Mouse (Mus musculus) lung, postnatal 4 days (tissue): ENCODE data around the gene Tmem104.
A peak's percentile ranks its signal among the peaks of the same experiment; 100 is the strongest.

Experiments used
- DNase-seq, 2 experiments: peaks; one replicate each; pipeline ENCODE4 v3.0.0; 2021

The Tmem104 gene

GRCm38 (mm10) chr11:115232889-115233288 lies 45.6 kb downstream of the Tmem104 start:
- no peak for DNase-seq

GRCm38 (mm10) chr11:115233526-115234290 lies 46.4 kb downstream of the Tmem104 start:
- peak in 1 of 2 experiments; percentile 61 for DNase-seq

- no peak for DNase-seq
Measured at GRCm38 (mm10) chr11:115234320-115235044, 47.2 kb downstream of the Tmem104 start.

GRCm38 (mm10) chr11:115236570-115236969 lies 49.3 kb downstream of the Tmem104 start:
- DNase-seq = no peak

- no peak for DNase-seq
Measured at GRCm38 (mm10) chr11:115241402-115241801, 54.1 kb downstream of the Tmem104 start.

- no peak for DNase-seq
Measured at GRCm38 (mm10) chr11:115242746-115243145, 55.5 kb downstream of the Tmem104 start.

- no peak for DNase-seq
Measured at GRCm38 (mm10) chr11:115243783-115244182, 56.5 kb downstream of the Tmem104 start.

GRCm38 (mm10) chr11:115244840-115245239 lies 57.6 kb downstream of the Tmem104 start:
- peak; percentile 44 to 80 for DNase-seq

GRCm38 (mm10) chr11:115246386-115246785 lies 59.1 kb downstream of the Tmem104 start:
- no peak for DNase-seq

- no peak for DNase-seq
Measured at GRCm38 (mm10) chr11:115247240-115247639, 60.0 kb downstream of the Tmem104 start.

- DNase-seq = no peak
Measured at GRCm38 (mm10) chr11:115247945-115248344, 60.7 kb downstream of the Tmem104 start.

GRCm38 (mm10) chr11:115249721-115250404 lies 62.6 kb downstream of the Tmem104 start:
- no peak for DNase-seq

GRCm38 (mm10) chr11:115250405-115251090 lies 63.3 kb downstream of the Tmem104 start:
- no peak for DNase-seq

- no peak for DNase-seq
Measured at GRCm38 (mm10) chr11:115251258-115251657, 64.0 kb downstream of the Tmem104 start.

GRCm38 (mm10) chr11:115257775-115258510 lies 70.7 kb downstream of the Tmem104 start:
- no peak for DNase-seq

GRCm38 (mm10) chr11:115259134-115259533 lies 71.8 kb downstream of the Tmem104 start:
- peak in 1 of 2 experiments; percentile 55 for DNase-seq

- no peak for DNase-seq
Measured at GRCm38 (mm10) chr11:115262954-115263353, 75.7 kb downstream of the Tmem104 start.

- DNase-seq = no peak
Measured at GRCm38 (mm10) chr11:115264136-115264861, 77.0 kb downstream of the Tmem104 start.

- no peak for DNase-seq
Measured at GRCm38 (mm10) chr11:115264862-115265668, 77.8 kb downstream of the Tmem104 start.

GRCm38 (mm10) chr11:115265771-115266399 lies 78.6 kb downstream of the Tmem104 start:
- DNase-seq = no peak
